Mouse (Mus musculus) neural tube, embryonic 15.5 days (tissue): ENCODE measurements around the gene Ctsm. TPM values are rescaled to one million over a fixed set of nuclear protein-coding genes. Genes with fewer than 3 reads are reported as not detected.
"Not testable (repeated sequence)": the region's sequence is repeated elsewhere in the genome, so short reads cannot be mapped to it uniquely, and the experiment has no call there.

ENCODE experiments used
- ATAC-seq: fragments of 200-750 bp; cut with Nextera tagmentation; 2 replicates; pipeline ENCODE4 v1.8.0; 2017; ENCODE audit warnings: mild to moderate bottlenecking, moderate TSS enrichment, moderate library complexity; ENCODE audit not compliant: low FRiP score
- H3K27ac ChIP-seq: fragments of 300-500 bp; sonication (generic); replicated peaks from 2 replicates; pipeline ENCODE4 v1.5.1; 2015; ENCODE audit warnings: mild to moderate bottlenecking, inconsistent platforms
- H3K27me3 ChIP-seq: fragments of 300-500 bp; sonication (generic); replicated peaks from 2 replicates; pipeline ENCODE4 v1.6.1; 2015; ENCODE audit warnings: inconsistent platforms
- H3K36me3 ChIP-seq: fragments of 300-500 bp; sonication (generic); 2 replicates; pipeline ENCODE4 v1.6.1; 2015; ENCODE audit warnings: inconsistent platforms
- H3K4me1 ChIP-seq: fragments of 300-500 bp; sonication (generic); 2 replicates; pipeline ENCODE4 v1.6.1; 2015; ENCODE audit warnings: inconsistent platforms
- H3K4me2 ChIP-seq: fragments of 300-500 bp; sonication (generic); 2 replicates; pipeline ENCODE4 v1.6.1; 2015; ENCODE audit warnings: inconsistent platforms, mild to moderate bottlenecking, moderate library complexity
- H3K4me3 ChIP-seq: fragments of 300-500 bp; sonication (generic); replicated peaks from 2 replicates; pipeline ENCODE4 v1.5.1; 2015; ENCODE audit warnings: mild to moderate bottlenecking, inconsistent platforms
- H3K9ac ChIP-seq: fragments of 300-500 bp; sonication (generic); replicated peaks from 2 replicates; pipeline ENCODE4 v1.6.1; 2015; ENCODE audit warnings: mild to moderate bottlenecking, inconsistent platforms
- H3K9me3 ChIP-seq: fragments of 300-500 bp; sonication (generic); replicated peaks from 2 replicates; pipeline ENCODE4 v1.6.1; 2016; ENCODE audit warnings: inconsistent platforms
- WGBS: fragments of 180-500 bp; shearing (Covaris S2); methylation state at CpG from one replicate; pipeline ENCODE4 v1.1.7; 2015; ENCODE audit warnings: mixed read lengths; 5-methylcytosine and 5-hydroxymethylcytosine counted together
- polyA plus RNA-seq: library from polyadenylated mRNA; unstranded; fragments of >200 nt; fragmentation: Nextera tagmentation; extraction: Ambion mirVana; gene quantifications from 2 replicates; pipeline ENCODE4 v1.2.1, GENCODE M21; 2015

Ctsm gene
- not detected in 2 replicates for polyA plus RNA-seq

DNA sequence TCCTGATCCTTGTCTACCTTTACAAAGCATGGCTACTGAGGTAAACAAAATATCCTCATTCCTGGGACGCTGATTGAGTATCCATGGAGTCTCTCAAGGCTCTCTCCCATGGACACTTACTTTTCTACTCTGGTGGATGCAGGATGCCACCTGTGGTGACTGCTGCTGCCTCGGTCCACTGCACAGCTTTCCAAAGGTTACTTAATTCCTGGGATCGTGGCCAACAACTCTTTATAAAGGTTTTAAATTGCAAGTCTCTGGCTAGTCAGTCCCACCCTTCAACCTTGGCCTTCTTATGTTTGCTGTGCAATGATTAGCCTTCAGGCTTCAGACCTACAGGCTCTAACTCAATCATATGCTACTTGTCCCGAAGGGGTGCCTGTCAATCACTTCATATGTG lies at the start of gene Ctsm:
Gene Ctsm (minus strand): TSS at position 209 of the 400 bp plus-strand sequence.
- Histone ChIP-seq H3K27ac (no peak within 1 kb of the TSS), H3K9ac (no peak within 1 kb of the TSS), H3K27me3 (no peaks in the 10 kb centered on the region), H3K4me2 (no peak within 1 kb of the TSS), H3K36me3 (no peaks in the 10 kb centered on the region), H3K4me1 (no peaks in the 10 kb centered on the region), H3K9me3 (peaks cover 31% of the 10 kb centered on the region), H3K4me3 (no peak within 1 kb of the TSS)
- ATAC-seq, result no peak
- WGBS, result 71% methylated on average over 4 of the region's 4 CpGs

DNA sequence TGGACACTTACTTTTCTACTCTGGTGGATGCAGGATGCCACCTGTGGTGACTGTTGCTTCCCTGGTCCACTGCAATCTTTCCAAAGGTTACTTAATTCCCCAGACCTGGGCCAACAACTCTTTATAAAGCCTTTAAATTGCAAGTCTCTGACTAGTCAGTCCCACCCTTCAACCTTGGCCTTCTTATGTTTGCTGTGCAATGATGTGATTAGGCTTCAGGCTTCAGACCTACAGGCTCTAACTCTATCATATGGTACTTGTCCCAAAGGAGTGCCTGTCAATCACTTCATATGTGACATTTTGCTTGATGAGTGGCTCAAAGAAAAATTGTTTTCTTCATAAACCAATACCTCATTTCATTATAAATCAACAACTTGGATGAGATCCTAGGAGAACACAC lies 28.4 kb upstream of the Ctsm start, which contains the start of gene Cts3:
Gene Cts3 (minus strand): TSS at position 101 of the 400 bp plus-strand sequence.
- H3K27me3 ChIP-seq, result no peaks in the 10 kb centered on the region
- no peaks in the 10 kb centered on the region for H3K36me3 ChIP-seq
- ATAC-seq, result no peak
- H3K9ac ChIP-seq, result no peak within 1 kb of the TSS
- H3K4me3 ChIP-seq, result no peak within 1 kb of the TSS
- H3K9me3 ChIP-seq, result peaks cover 14% of the 10 kb centered on the region; the same call in 1 of the 2 replicates
- H3K4me1 ChIP-seq, result no peaks in the 10 kb centered on the region
- H3K4me2 ChIP-seq, result no peak within 1 kb of the TSS
- no peak within 1 kb of the TSS for H3K27ac ChIP-seq

- not testable (repeated sequence) for H3K9ac ChIP-seq, H3K4me3 ChIP-seq, H3K4me1 ChIP-seq, H3K27ac ChIP-seq, ATAC-seq, H3K9me3 ChIP-seq, H3K27me3 ChIP-seq, H3K4me2 ChIP-seq, H3K36me3 ChIP-seq
- 35% methylated on average over 1 of the region's 1 CpGs for WGBS
These were observed 26.4 kb upstream of the Ctsm start, which contains the start of gene Gm49352 for GRCm38 (mm10) chr13:61568074-61568473. TSS of gene Gm49352 (minus strand) at chr13:61568174.

Other genes with a start within 250 kb of the Ctsm start
- gene Cts7, start 183.6 kb downstream of the Ctsm start, polyA plus RNA-seq, result not detected in 2 replicates
- gene Gm49352, start 26.3 kb upstream of the Ctsm start, polyA plus RNA-seq, result not detected in 2 replicates
- gene Cts3, start 28.3 kb upstream of the Ctsm start, polyA plus RNA-seq, result not detected in 2 replicates